Mouse (Mus musculus): ENCODE measurements around the gene Sbno1.
A peak's percentile ranks its signal among the peaks of the same experiment; 100 is the strongest.
"Not testable (repeated sequence)": the region's sequence is repeated elsewhere in the genome, so short reads cannot be mapped to it uniquely, and the experiment has no call there.

Gene Sbno1

GRCm38 (mm10) chr5:124364173-124364918, 61.5 kb downstream of the Sbno1 start:
- no peak for DNase-seq

GRCm38 (mm10) chr5:124362982-124363381, 62.8 kb downstream of the Sbno1 start, which contains the start of gene Cdk2ap1:
Gene Cdk2ap1, minus strand, starts transcription at chr5:124363082.
- DNase-seq, result not testable (repeated sequence)

DNA sequence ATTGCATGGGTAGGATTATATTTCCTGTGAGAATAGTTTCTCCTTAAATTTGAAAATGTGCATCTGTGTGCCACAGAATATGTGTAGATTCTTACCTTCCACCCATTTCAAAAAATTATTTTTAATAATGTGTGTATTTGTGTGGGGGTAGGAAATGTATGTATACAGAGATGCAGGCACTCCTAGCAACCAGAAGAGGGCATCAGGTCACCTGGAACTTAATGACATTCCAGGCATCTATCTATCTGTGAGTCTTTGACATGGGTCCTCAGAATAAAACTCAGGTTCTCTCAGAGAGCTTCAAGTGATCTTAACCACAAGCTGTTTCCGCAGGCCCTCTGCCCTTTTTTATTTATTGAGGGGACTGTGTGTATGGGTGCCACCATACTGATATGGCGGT, 66.2 kb downstream of the Sbno1 start:
- DNase-seq, result no peak

DNA sequence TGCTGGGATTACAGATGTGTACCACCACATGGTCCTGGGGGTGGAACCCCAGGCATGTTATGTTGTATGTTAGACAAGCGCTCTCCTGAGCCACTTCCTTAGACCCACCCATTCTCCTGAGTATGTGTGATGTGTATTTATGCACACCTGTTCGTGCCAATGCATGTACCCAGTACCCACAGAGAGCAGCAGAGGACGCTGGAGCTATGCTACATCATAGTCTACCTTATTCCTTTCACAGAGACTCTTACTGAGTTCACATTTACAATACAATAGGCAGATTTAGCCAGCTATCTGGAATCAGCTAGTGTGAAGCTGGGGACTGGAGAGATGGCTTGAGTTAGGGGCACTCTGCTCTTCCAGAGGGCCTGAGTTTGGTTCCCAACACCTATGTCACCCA, 69.1 kb downstream of the Sbno1 start:
- no peak for DNase-seq

GRCm38 (mm10) chr5:124355425-124355959, 70.3 kb downstream of the Sbno1 start:
- no peak for DNase-seq

- no peak for DNase-seq
Observed at GRCm38 (mm10) chr5:124354574-124355424, 71.0 kb downstream of the Sbno1 start.

GRCm38 (mm10) chr5:124353726-124354547, 71.9 kb downstream of the Sbno1 start:
- DNase-seq, result no peak

DNA sequence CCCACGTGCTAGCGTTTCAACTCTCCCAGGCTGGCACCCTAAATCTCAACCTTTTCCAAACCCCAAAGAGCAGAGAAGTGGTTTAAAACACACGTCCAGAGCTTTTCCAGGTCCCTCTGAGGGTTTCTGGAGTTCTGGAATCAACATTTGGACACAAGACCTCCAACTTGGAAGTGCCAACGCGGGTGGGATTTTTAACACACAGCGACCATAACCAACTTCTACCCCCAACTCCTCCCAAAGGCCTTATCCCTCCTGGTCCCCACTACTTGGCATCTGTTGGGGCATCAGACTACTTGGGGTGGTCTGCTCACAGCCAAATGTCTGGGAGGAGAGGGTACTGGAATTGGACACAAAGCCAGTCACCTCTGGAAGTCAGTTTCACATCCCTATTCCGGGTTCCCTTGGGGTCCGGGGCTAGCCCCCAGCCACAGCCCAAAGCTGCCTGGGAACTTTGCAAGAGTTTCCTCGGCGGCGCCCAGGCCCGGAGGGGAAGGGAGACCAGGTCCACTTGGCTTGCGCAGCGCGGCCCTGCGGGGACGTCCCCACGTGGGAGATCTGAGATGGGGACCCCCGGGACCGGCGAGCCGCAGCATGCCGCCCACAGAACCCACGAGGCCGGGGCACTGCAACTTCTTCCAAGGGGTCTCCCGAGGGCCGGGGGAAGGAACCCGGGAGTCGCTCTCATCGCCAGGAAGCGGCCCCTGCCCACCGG, 72.6 kb downstream of the Sbno1 start:
- no peak for DNase-seq

DNA sequence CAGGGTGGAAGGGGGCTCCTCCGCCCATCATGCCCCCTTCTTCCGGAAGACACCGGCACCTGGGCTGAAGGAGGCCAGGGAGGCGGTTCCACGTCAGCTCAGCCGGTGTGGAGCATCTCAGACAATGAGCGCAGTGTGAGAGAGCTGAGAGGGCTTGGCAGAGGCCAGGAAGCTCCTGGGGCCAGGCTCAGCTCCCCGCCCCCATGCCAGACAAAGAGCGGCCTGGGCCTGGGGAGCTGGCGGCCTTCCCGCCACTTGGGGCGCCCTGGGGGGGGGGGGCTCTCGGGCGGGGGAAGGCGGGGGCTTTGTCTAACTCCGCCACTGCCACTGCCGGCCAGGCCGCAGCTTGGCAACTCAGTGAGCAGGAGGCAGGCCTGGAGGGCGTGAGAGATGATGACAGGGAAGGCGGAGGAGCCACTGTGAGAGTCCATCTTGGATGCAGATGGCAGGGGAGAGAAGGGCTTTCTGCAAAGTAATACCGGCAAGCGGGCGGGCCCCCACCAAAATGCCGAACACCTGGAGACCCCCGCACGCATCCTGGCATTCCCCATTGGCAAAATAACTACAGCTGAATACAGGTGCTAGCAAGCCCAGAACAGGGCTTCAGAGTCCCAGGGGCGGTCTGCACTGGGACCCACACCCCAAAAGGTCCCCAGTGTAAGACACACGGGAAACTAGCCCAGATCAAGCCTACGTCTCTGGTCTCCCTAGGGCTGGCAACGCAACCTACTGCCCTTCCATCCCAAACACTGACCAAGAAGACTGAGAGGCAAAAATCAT, 73.5 kb downstream of the Sbno1 start:
- peak; percentile 90 for DNase-seq

- DNase-seq, result no peak
Observed at GRCm38 (mm10) chr5:124351604-124352003, 74.2 kb downstream of the Sbno1 start.

- DNase-seq, result peak; percentile 82
Observed at GRCm38 (mm10) chr5:124351111-124351560, 74.7 kb downstream of the Sbno1 start.

- no peak for DNase-seq
Observed at GRCm38 (mm10) chr5:124350350-124350749, 75.5 kb downstream of the Sbno1 start.

- no peak for DNase-seq
Observed at GRCm38 (mm10) chr5:124349196-124349595, 76.6 kb downstream of the Sbno1 start.

- DNase-seq, result no peak
Observed at GRCm38 (mm10) chr5:124342897-124343296, 82.9 kb downstream of the Sbno1 start.

- DNase-seq, result not testable (repeated sequence)
Observed at GRCm38 (mm10) chr5:124341753-124342339, 84.0 kb downstream of the Sbno1 start.

GRCm38 (mm10) chr5:124338791-124339190, 87.0 kb downstream of the Sbno1 start:
- no peak for DNase-seq

DNA sequence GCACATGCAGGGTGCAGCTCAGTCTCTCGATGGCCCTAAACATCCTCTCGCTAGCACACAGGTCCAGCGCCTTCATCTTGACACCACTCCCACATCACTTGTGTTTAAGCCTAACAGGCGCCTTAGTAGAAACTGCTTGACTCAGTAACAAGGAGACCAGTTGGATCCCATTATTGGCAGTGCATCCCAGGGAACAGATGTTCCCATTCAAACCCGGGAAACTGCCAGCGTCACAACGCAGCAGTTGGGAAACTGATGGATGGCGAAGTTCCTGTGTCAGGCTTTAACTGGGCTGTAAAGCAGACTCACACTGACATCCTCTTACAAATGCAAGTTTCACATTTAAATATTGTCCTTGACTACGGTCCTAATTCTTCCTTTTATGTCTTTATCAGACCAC, 87.9 kb downstream of the Sbno1 start:
- peak; percentile 71 for DNase-seq

DNA sequence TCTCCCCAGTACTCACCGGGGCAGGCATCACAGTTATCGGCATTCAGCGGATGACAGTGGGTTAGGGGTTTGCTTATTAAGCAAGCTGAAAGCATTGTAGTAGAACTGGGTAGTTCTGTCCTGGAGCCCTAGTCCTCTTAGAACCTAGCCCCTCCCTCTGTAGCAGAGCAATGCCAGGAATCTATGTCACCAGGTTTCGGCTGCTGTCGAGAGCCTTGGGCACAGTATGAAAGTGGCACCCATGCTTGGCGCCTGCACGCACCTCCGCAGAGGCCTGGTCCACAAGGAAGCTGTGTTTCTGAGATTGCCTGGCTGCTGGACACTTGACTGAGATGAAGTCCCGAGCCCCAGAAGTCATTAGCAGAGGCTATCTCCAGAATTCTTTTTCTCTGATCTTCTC, 88.7 kb downstream of the Sbno1 start:
- DNase-seq, result no peak

- peak; percentile 83 for DNase-seq
Observed at GRCm38 (mm10) chr5:124334392-124334791, 91.4 kb downstream of the Sbno1 start.

DNA sequence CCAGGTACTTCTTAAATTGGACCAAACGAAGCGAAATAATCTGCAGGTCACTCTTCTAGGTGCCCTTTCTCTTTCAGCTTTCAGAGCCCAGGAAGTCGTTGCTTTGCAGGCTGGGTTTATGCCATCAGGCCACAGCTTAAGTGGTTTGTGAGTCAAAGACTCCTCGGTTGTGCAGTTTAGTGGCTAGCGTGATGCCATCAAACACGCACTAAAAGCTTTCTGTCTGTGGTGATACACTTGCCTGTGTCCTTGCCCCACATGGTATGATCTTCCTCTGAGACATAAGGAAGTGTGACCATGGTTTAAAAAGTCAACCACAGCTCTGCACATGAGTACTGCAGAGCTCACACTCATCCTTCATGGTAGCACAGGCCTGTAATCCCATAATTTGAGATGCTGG, 95.7 kb downstream of the Sbno1 start:
- DNase-seq, result no peak

Measured in layer of hippocampus, adult 9-11 months (tissue).